Mouse (Mus musculus): ENCODE results near the gene Pfkfb3.

Pfkfb3 gene

DNA sequence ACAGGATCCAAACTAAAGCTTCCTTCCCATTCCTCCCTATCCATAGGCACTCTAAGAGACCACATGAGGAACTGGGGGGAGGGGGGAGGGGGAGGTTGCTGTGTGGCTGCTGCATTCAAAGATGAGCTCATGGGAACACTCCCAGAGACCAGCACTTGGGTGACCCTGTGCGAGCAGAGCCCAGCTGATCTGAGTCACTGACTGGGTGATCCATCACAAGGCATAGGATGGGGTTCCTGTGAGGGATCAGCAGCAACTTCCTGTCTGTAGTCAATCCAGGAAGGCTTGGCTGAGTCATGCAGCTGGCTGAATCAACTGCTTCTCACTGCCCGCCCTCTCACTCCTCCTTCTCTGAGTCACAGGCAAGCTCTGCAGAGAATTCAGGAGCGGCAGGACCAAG, 124.3 kb downstream of the Pfkfb3 start:
- peak; percentile 55 for DNase-seq (ENCODE audit: low spot score)

DNA sequence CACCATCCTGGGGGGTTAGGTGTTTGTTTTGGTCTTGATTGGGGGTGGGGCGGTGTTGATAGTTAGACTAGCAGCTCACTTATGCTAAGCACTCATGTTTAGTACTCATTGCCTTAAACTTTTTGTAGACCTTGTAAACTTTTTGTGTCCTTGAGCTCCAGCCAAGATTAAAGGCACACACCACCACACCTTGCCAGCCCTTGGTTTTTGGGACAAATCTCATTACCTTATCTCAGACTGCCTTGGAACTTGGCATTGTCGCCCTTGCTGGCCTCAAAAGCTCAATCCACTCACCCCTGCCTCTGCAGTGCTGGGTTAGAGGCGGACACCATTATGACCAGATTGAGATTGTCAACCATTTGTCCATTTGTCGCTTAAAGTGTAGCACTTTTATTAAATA, 125.3 kb downstream of the Pfkfb3 start:
- DNase-seq (ENCODE audit: low spot score), result no peak

DNA sequence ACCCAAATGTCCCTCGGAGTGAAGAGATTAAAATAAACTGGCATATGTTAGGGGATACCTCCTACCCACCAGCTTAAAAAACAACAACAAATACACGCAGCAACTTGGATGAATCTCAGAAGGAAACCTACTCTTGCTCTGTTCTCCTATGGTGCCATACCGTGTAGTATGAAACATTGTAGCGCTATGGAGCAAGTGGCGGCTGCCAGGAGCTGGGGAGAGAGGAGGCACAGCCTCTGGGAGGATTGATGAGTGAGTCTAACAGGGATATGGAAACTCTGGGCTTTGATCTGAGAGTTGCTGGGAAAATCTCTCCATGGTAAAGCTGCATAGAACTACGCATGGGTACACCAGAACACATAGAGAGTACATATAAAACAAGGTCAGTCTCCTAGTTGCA, 126.3 kb downstream of the Pfkfb3 start:
- no peak for DNase-seq (ENCODE audit: low spot score)

DNA sequence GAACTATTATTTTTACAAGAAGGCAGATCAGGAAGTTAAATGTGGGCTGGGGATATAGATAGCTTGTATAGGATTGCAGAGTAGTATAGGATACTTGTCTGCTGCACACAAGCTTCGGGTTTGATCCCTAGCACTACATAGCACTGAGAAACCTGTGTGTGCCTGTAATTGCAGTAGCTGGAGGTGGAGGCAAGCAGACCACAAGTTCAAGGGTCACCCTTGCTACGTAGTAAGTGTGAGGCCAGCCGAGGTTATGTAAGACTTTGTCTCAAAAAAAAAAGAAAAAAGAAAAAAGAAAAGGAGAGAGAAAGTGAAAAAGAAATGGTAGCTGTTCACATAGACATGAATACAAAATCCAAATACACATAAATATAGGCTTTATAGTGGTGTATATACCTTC, 127.5 kb downstream of the Pfkfb3 start:
- no peak for DNase-seq (ENCODE audit: low spot score)

DNA sequence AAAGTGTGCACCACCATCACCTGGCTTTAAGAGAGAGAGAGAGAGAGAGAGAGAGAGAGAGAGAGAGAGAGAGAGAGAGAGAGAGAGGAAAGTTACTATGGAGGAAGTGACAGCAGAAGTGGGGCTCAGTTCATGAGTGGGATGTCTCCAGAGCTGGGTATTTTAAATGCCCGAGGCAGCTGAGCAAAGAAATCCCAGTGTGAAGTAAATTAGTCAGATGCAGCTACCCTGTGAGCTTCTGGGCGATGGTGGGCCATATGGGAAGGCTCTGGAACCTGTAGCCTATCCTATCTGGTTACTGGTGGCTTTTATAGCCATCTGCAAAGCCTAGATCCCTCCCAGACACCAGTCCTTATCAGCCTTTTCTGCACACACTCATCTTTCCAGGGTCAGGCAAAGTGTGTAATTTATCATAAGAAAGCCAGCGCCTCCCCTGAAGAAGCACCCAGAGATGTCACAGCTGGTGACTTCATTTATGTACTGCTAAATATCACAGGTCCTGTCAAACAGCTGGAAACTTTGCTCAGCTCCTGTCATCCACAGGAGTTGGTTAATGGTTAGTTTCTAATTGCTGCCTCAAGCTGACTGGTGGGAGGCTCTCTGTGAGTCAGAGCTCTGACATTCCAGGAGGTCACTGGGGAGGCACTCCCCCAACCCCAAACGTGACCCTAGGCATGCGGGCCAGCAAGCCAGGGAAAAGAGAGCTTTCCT, 128.3 kb downstream of the Pfkfb3 start:
- peak; percentile 42 for DNase-seq (ENCODE audit: low spot score)

DNA sequence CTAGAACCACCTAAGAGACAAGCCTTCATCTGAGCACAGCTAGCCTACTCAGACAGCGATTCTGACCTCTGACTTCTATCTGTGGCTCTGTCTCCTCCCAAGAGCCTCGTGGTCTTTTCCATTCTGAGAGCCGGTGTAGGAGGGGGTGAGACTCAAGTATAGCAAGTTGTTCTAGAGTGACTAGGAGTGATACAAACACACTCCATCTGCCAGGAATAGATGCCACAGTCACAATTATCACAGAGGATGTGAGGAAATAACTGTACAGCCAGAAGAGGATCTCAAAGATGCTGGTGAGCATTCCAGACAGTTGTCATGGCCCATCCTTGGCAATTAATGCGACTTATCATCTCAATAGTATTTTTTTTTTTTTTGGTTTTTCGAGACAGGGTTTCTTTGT, 129.6 kb downstream of the Pfkfb3 start:
- no peak for DNase-seq (ENCODE audit: low spot score)

DNA sequence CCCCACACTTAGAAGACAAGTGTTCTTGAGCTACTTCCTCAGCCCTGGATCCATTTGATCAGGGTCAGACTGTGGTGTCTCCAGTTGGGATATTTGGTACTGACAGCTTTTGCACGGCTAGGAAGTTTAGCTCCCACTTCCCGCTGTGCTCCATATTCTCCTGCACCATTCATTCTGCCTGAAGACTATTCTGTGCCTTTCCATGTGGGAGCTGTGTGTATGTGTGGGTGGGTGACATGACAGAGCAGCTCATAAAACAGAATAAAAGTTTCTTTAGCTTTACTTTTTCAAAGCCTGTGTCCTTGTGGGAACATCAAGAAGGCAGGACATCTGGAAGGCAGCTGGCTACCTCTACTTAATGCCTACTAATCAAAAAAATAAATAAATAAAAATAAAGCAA, 130.5 kb downstream of the Pfkfb3 start:
- no peak for DNase-seq (ENCODE audit: low spot score)

DNA sequence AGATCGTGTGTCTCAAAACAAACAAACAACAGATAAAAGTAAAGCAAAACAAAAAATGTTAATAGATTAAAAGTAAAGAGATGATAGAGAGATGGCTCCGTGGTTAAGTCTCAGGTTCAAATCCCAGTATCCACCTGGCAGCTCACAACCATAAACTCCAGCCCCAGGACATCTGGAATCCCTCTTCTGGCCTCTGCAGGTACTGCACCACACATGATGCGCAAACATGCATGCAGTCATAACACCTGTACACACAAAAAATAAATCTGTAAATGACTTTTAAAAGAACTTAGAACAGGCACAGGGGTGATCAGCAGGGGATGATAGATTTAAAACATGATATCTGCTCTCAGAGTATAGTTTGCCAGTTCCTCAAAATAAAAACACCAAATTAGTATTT, 131.5 kb downstream of the Pfkfb3 start:
- no peak for DNase-seq (ENCODE audit: low spot score)
